Mouse (Mus musculus) testis, postnatal 10 days (tissue): Measurements from ENCODE around the gene Klrg1.

Source experiments
- DNase-seq: peaks from one replicate; pipeline ENCODE4 v3.0.0; 2021; ENCODE audit warnings: low spot score

The Klrg1 gene

DNA sequence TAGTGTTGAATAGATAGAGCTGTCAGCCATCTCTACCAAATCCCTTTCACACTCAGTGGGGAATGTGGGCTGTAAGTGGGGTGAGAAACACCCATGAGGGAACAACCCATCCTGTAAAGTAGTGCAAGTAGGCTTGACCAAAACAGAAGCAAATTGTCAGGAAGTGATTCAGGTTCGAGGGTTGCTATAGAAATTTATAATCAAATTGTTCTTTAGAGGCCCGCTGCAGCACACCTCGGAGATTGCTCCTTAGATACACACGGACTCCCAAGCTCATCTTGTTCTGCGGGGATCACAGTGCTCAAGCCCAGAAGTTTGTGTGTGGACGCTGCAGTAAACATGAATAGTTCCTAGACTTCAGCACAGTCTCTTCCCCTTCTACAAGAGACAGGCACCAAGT, at the start of gene Klrg1:
Klrg1 (minus strand) TSS at position 101 of the 400 bp plus-strand sequence.
- DNase-seq = no peak

DNA sequence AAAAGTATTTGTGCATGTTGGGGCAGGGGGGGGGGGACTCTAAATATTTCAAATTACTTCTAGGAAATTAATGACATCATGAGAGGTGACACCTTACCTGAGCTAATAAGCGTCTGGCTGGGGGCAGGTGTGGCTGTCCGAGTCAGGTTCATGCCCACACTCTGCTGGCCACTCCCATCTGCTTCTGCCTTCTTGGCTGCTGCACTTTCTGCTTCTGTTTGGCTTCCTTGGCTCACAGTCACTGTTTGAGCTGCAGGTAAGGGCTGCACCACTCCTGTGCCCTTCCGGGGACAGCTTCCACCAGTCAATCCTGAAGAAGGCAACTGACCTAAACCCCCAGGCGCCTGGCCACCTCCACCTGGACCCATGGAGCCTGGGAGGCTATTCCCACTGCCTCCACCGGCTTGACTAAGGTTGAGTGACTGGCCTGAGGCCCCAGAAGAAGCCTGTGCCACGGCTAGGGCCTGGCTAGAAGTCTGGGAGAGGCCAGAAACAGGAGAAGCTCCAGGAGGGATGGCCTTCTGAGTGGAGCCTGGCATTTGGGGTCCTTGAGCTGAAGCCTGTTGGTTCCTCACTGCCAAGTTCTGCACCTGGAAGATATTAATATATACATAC, 42.8 kb upstream of the Klrg1 start:
- DNase-seq = no peak

DNA sequence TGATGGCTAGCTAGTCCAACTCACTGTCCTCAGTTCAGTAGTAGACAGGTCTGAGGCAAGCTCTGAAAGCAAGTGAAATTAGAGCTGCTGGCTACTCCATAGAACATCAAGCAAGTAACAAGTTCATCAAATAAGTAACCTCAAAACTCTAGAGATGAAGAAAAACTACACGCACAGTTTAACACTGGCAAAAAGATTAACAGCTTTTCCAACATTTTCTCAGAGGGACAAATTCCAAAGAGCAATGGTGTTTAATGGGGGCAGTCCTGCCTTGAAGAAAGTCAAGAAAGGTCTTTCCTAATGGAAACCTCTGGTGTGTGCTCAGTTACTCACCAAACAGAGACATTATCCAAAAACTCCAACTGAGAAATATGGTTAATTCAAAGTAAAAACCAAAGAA, 36.0 kb upstream of the Klrg1 start:
- no peak for DNase-seq

DNA sequence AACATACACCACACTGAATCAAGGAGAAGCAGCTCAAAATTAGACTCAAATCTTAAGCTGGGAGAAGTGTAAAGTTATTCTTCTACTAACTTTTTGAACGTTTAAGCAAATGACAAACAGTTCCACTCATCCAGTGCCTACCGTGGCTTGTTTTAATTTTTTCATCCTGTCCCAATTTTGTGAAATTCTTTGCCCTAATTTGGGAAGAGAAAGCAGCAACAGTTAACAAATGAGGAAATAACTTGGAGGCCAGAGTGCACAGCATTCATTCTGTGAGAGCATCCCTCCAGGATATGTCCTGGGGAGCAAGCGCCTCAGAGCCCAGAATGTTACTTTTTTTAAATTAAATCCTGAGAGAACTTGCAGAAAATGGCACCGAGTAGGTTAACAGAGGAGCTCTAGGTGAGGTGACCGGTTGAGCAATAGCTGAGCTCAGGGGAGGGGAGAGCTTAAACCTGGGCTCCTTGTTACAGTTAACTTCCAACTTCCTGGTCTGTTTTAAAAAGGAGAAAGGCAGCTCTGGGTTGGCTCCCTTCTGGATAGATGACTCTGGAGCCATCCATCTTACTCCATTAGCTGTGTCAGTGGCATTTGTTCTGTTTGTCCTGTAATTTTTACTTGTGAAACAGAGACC, 27.6 kb upstream of the Klrg1 start:
- no peak for DNase-seq

DNA sequence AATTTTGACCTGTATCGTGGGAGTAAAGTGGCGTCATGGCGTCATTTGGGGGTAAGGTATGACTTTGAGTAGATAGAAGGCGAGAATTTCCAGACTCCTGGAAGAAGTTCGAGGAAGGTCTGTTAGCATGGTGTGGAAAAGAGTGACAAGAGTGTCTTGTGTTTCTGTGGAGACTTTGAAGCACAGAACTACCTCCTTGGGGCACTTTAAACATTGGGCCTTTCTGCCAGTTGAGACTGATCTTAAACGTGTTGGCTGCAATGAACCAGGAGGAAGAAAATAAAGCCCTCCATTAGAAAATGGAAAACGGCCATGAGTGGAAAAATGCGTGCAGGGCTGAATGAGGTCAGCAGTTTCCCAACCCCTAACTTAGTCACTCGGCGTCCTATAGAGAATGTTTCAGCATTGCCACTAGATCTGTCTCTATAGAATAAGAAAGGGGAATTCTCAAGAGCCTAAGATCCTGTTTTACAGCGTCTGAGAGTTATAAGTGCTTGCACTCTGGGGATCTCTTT, 26.8 kb upstream of the Klrg1 start:
- no peak for DNase-seq

DNA sequence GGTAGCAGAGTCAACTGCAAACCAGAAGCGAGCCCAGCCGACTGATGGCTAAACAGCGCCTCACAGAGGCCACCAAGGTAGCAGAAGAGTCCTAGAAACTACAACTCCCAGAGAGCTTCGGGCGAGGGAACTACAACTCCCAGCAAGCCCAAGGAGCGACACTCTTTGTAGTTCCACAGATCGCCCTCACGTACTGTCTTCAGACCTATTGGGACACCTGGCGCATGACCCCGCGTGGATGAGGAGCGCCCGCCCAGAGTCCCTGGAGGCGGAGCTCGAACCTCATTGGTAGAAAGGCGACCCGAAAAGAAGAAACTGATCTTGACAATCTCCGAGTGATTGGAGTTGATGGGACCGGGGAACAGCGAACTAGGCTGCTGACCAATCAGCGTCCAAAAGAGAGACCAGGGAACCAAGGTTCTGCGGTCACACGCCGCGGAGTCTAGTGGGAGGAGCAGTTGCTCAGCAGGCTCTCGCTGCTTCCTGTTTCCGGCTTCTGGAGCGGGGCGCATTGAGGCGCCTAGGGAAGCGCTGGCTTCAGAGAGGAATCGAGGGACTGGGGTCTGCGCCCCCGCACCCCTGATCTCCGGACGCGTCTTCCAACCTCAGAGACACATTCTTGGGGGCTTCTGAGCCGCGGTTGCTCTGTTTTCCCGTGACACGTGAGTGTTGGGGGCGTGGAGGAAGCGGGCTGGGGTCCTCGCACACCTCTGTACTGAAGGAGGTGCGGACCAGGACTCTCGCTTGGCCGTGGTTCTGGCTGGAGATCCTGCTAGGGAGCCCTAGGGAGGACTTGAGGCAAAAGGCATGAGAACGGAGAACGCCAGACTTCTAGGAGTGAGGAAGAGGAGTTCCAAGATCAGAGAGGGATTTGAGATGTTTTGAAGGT, 26.1 kb upstream of the Klrg1 start, which contains the start of gene M6pr:
M6pr (plus strand) TSS at position 216 of the 889 bp plus-strand sequence.
- DNase-seq = peak; percentile 87

DNA sequence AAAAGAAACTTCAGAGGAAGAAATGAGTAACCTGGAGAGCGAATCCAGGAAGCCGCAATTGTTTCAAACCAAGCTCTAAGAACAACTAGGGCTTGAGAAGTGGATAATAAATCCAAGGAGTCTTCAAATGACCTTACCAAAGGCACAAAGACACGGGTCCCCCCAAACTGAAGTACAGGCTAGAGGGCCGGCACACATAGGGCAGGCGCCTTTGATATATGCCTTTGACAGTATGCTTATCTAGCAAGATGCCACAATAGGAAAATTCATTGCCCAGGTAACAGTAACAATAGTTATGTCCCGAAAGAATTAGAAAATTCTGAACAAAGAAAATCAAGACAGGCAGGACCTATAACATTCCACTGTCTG, 25.4 kb upstream of the Klrg1 start:
- DNase-seq = no peak

DNA sequence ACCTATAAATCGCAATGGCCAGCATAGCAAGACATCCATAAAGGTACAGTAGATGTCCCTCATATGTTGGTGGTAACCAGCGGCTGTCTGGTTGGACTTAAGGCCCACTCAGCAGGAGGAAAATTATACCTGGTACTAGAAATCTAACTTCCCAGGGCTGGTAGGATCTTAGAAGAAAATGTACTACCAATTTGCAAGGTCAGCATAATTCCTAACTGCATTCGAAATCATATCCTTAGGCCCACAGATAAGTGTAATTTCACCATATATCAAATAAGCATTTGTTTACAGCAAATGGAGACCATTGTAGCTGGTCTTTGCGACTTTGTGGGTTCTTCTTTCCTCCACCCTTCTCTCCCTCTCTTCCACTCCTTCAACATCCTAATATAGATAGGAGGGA, 24.0 kb upstream of the Klrg1 start:
- no peak for DNase-seq

DNA sequence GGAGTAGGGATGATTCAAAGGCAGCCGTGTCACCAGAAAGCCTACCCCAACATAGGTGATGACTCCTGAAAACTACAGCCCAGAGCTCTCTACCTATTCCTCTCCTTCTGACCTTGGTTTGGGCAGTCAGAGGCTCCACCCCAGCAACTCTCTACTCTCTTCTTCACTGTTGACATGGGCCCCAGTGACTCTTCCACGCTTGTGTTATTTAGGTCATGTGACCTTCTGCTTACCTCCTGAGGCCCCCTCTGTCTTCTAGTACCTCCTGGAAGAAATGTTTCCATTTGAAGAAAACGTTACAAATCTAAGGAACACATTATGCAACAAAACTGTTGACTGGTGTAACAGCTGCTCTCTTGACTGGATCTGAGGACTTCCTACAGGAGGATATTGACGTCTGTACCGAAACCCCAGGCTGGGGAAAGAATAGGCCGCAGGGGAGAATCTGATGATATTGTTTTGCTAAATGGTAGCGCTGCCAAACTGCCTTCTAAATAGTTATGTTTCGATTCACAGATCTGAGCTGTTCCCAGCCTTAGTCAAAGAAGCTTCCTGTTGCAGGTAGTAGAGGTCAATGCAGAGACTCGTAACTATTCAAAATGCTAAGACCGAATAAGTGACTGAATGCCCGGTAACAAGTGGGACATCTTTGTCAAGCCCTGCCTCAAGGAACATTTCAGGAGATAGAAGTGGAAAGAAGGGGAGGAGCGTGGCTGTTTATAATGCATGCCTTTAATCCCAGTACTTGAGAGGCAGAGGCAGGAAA, 22.3 kb upstream of the Klrg1 start:
- DNase-seq = no peak

DNA sequence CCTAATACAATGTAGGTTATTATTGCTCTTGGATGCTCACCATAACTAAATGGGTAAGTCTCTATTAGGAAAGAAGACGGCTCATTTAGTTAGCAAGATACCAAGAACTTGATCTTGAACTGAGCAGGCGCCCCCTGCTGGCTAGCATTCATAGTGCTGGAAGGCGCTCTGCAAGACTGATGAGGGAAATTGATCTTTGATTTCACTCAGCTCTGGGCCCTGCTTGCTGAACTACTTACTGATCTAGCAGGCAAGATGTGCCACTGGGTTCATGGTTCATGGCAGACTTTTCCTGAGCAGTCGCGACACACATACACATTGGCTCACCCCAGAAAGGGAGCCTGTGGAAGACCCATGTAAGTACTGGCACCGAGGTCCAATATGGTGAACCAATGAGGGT, 21.7 kb upstream of the Klrg1 start:
- DNase-seq = peak; percentile 93

DNA sequence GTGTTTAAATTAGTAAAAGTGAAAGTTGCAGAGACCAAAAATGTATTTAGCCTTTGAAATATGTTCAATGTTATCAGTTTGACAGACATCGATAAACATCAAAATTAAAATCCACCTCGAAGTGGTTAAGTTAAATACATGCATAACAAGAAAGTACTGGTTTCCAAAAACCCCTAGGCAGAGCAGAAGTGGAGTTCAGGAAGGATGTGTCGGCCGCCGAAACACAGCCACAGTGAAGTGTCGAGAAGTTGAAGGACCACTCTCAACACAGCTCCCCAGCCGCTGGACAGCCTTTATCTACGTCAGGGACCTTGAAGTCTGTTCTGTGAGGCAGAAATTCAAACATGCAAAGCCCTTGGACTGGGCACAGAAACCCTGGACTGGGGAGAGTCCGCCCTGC, 20.8 kb upstream of the Klrg1 start:
- no peak for DNase-seq

DNA sequence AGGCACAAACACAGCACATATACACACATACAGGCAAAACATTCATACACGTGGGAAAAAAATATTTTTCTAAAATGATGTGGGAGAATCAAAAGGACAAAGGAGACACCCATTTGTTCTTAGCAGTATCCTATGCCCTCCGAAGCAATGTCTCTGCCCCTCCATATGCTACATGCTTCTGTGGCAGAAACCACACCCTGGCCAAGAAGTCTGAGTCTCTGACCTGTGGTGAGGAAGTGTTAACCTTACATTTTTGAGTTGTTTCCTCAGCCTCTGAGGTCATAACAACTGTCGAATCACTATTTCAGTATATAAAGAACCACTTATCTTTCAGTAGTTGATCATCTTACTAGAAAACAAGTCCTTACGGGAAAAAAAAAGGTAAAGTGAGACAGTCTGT, 20.0 kb upstream of the Klrg1 start:
- DNase-seq = no peak

DNA sequence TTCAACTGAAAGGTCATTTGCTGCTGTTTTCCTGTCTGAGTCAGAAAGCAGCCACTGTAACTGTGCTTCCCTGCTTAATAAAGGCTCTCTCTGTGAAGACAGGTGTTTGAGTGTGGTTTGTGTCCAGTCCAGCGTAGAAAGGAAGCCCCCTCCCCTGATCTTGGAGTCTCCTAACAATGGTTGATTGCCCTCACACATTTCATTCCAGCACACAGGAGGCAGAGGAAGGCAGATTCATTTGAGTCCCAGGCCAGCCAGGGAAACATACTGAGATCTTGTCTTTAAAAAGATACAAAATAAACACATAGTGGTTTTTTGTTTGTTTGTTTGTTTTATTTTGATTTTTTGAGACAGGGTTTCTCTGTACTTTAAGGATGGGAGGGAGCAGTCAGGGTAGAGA, 19.4 kb upstream of the Klrg1 start:
- DNase-seq = no peak

DNA sequence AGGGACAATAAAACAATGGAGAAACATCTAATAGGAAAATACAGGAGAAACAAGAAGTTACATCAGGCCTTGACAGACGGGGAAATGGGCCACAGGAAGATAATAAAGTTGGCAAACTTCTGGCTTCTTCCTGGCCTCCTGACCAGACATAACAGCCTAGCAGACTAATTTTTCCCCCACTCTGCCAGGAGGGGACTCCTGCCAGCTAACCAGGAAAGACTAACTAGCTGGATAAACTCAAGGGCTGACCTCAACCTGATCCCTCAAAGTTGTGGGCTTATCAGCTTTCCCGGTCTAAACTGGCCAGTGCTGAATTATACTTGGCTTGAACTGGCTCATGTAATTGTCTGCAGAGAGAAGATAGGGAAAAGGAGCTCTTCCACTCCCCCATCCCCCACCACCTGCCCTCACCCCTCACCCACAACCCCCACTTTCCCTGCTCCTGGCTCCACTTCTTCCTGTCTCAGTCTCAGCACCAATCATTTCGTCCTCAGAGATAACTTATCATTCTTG, 17.0 kb upstream of the Klrg1 start:
- DNase-seq = no peak

DNA sequence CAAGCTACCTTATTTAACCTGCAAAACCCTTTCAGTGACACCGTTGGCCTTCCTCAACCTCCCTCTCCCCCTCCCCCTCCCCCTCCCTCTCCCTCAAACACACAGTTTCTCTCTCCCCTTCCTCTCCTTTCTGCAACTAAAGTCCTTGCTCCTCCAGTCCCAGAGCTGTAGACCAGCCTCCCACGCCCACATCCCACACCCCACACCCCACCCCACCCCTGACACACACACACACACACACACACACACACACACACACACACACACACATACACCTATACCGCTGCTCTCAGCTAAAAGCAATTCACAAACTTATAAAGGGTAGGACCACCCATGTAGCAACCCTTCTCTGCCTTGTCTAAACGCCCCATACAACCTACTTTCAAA, 15.5 kb upstream of the Klrg1 start:
- DNase-seq = no peak

DNA sequence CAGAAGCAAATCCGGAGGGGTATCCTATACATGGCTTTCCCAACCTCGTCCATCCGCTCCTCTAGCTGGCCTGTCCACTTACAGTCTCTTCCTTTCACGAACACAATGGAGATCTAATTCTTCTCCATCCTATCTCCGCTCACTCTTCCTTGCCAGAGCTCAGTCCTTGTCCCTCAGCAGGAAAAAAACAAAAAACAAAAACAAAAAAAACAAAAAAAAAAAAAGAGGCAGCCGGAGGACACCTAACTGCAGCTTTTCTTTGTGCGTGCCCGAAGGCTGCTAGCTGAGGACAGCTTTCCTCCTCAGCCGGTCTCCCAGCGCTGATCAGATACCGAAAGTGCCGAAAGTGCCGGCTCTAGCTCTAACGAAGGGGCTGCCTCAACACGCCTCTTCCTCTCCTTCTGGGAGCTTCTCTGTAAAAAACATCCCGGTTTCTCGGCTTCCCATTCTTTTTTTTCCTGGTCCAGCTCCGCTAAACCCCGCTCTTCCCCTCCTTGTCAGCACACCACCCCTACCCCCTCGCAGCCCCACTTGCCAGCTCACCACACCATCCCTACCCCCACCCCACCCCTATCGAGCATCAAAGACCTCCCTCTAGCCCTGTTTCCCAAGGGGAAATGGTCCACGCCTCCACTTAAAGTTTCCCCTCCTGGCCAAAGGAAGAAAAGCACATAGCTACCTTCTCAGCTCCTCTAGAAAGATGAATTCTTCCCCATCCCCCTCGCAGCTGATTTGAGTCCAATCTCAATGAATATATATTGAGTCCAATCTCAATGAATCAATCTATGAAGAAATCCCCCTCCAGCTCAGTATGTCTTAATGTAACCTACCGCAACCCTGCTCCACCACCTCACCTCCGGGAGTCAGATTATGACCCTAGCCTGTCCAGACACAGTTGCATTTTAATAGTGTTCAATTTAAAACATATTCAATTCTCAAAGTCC, 14.9 kb upstream of the Klrg1 start:
- DNase-seq = no peak

DNA sequence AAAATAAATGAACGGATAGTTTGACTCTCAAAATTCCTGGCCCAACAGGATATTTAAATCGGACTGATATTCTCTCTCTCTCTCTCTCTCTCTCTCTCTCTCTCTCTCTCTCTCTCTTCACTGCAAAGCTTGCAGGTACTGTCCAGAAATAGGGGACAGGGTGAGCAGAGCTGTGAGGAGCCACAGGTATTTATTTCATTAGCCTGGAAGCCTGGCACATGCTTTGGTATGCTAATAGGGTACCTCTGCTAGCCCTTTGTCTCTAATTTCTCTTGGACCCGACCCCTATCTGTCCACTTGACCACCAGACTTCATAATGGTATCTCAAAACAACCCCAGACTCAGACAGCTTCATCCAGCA, 14.2 kb upstream of the Klrg1 start:
- DNase-seq = no peak

DNA sequence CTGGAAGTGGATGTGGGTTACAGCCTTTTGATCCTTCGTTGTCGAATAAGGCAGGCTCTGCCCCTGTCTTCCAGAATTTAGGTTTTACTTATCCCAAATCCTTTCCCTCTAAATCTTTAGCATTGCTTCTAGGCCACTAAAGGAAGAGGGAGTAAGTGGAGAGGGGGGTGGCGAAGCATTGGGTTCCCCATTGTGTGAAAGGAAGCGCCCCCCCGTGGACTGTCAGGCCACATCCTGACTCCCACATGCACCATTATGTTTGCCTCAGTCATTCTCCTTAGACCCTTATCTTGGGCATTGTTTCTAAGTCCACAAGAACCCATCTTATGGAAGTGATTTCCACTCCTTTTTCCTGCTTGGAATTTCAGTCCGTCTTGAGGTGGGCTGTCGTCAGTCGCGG, 12.6 kb upstream of the Klrg1 start:
- peak; percentile 33 for DNase-seq

DNA sequence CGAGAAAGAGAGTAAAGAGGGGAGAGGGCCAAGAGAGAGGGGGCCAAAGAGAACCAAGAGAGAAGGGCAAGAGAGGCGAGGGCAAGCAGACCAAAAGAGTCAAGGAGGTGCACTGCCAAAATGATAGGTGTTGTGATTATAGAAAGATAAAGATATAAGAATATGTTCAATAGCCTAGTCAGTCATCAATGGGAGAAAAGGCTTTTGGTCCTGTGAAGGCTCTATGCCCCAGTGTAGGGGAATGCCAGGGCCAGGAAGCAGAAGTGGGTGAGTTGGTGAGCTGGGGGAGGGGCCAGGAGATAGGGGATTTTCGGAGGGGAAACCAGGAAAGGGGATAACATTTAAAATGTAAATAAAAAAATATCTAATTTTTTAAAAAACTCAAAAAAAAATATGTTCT, 11.6 kb upstream of the Klrg1 start:
- DNase-seq = peak; percentile 27

DNA sequence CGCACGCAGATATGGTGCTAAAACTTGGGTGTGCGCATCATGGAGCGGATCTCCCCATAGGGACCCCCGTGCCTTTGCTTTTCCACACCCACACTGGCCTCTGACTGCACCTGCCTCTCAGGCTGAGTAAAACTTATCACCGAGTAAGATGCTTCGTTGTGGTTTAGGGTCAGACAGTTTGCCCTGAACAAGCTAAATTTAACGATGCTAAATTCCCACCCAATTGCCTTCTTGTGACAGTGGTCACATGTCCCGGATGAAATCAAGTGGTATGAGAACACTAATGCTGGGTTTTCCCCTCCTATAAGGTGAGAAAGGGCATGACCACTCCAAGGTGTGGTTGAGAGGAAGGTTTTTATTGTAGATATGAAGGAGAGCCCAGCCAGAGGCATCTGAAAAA, 11.1 kb upstream of the Klrg1 start:
- peak; percentile 17 for DNase-seq

DNA sequence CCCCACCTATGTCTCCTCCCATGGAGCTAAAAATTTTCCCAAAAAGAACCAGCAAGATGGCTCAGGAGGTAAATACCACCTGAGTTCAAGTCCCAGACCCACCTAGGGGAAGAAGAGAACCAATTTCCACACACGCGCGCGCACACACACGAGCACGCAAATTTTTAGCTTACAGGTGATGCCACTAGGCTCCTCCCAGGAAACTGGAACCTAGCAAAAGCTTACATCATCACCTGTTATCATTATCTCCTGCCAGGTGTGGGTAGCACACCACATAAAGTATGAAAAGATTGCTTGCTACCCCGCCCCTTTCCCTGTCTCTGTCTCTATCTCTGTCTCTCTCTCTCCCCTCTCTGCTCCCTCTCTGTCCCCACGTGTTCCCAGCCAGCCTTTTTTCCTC, 10.4 kb upstream of the Klrg1 start:
- DNase-seq = no peak
